Mouse (Mus musculus) kidney, postnatal 25 days (tissue): ENCODE data around the gene Tst.

ENCODE experiments used
- DNase-seq, 2 experiments: peaks; one replicate each; pipeline ENCODE4 v3.0.0; 2021; ENCODE audit warnings: mixed read lengths in 2 of 2

Tst gene

GRCm38 (mm10) chr15:78384220-78385116, 21.2 kb downstream of the Tst start:
- no peak for DNase-seq

- DNase-seq, result peak; percentile 73 to 90
These were observed 22.1 kb downstream of the Tst start for GRCm38 (mm10) chr15:78383450-78384219.

- peak in 1 of 2 experiments; percentile 3 for DNase-seq
These were observed 23.6 kb downstream of the Tst start for GRCm38 (mm10) chr15:78382115-78382514.

GRCm38 (mm10) chr15:78380741-78381140, 25.0 kb downstream of the Tst start:
- no peak for DNase-seq

GRCm38 (mm10) chr15:78380208-78380607, 25.5 kb downstream of the Tst start:
- DNase-seq, result no peak

- DNase-seq, result no peak
These were observed 27.2 kb downstream of the Tst start for GRCm38 (mm10) chr15:78378556-78378955.

- DNase-seq, result no peak
These were observed 27.8 kb downstream of the Tst start for GRCm38 (mm10) chr15:78377859-78378258.

- peak in 1 of 2 experiments; percentile 25 for DNase-seq
These were observed 31.5 kb downstream of the Tst start for GRCm38 (mm10) chr15:78374204-78374603.

GRCm38 (mm10) chr15:78372796-78373195, 32.9 kb downstream of the Tst start:
- DNase-seq, result no peak

- DNase-seq, result no peak
These were observed 36.1 kb downstream of the Tst start for GRCm38 (mm10) chr15:78369641-78370040.

- DNase-seq, result peak in 1 of 2 experiments; percentile 37
These were observed 36.8 kb downstream of the Tst start for GRCm38 (mm10) chr15:78368926-78369346.

GRCm38 (mm10) chr15:78367811-78368210, 37.9 kb downstream of the Tst start:
- no peak for DNase-seq

- no peak for DNase-seq
These were observed 38.8 kb downstream of the Tst start for GRCm38 (mm10) chr15:78366875-78367274.

- no peak for DNase-seq
These were observed 39.8 kb downstream of the Tst start for GRCm38 (mm10) chr15:78365916-78366315.

GRCm38 (mm10) chr15:78355548-78355947, 50.2 kb downstream of the Tst start:
- DNase-seq, result no peak

GRCm38 (mm10) chr15:78354958-78355357, 50.7 kb downstream of the Tst start:
- peak; percentile 51 to 76 for DNase-seq

GRCm38 (mm10) chr15:78351586-78352165, 54.0 kb downstream of the Tst start:
- DNase-seq, result no peak
